Mouse (Mus musculus): ENCODE data around the gene Gdpd5.

The Gdpd5 gene

GRCm38 (mm10) chr7:99407598-99407997 is 26.4 kb downstream of the Gdpd5 start:
- no peak for DNase-seq

GRCm38 (mm10) chr7:99409441-99410222 is 28.4 kb downstream of the Gdpd5 start:
- no peak for DNase-seq

GRCm38 (mm10) chr7:99410315-99410714 is 29.1 kb downstream of the Gdpd5 start:
- no peak for DNase-seq

- DNase-seq, result no peak
Measured at GRCm38 (mm10) chr7:99411047-99411779, 30.0 kb downstream of the Gdpd5 start.

- DNase-seq, result no peak
Measured at GRCm38 (mm10) chr7:99415045-99415444, 33.8 kb downstream of the Gdpd5 start.

- DNase-seq, result no peak
Measured at GRCm38 (mm10) chr7:99419311-99419710, 38.1 kb downstream of the Gdpd5 start.

GRCm38 (mm10) chr7:99421006-99421405 is 39.8 kb downstream of the Gdpd5 start:
- no peak for DNase-seq

GRCm38 (mm10) chr7:99424538-99425155 is 43.4 kb downstream of the Gdpd5 start:
- no peak for DNase-seq

GRCm38 (mm10) chr7:99425706-99426105 is 44.5 kb downstream of the Gdpd5 start:
- DNase-seq, result no peak

GRCm38 (mm10) chr7:99427031-99427430 is 45.8 kb downstream of the Gdpd5 start:
- DNase-seq, result no peak

- no peak for DNase-seq
Measured at GRCm38 (mm10) chr7:99427987-99428386, 46.8 kb downstream of the Gdpd5 start.

GRCm38 (mm10) chr7:99428836-99429235 is 47.6 kb downstream of the Gdpd5 start:
- no peak for DNase-seq

GRCm38 (mm10) chr7:99429786-99430185 is 48.6 kb downstream of the Gdpd5 start:
- no peak for DNase-seq

GRCm38 (mm10) chr7:99430246-99430645 is 49.0 kb downstream of the Gdpd5 start:
- no peak for DNase-seq

- DNase-seq, result no peak
Measured at GRCm38 (mm10) chr7:99432248-99432647, 51.0 kb downstream of the Gdpd5 start.

GRCm38 (mm10) chr7:99432863-99433262 is 51.6 kb downstream of the Gdpd5 start:
- DNase-seq, result no peak

- no peak for DNase-seq
Measured at GRCm38 (mm10) chr7:99434672-99435250, 53.5 kb downstream of the Gdpd5 start.

- no peak for DNase-seq
Measured at GRCm38 (mm10) chr7:99436530-99436929, 55.3 kb downstream of the Gdpd5 start.

- DNase-seq, result no peak
Measured at GRCm38 (mm10) chr7:99438881-99439280, 57.7 kb downstream of the Gdpd5 start.

GRCm38 (mm10) chr7:99441534-99442072 is 60.4 kb downstream of the Gdpd5 start:
- no peak for DNase-seq

- no peak for DNase-seq
Measured at GRCm38 (mm10) chr7:99443164-99443563, 62.0 kb downstream of the Gdpd5 start.

- no peak for DNase-seq
Measured at GRCm38 (mm10) chr7:99444012-99444411, 62.8 kb downstream of the Gdpd5 start.

- no peak for DNase-seq
Measured at GRCm38 (mm10) chr7:99445833-99446232, 64.6 kb downstream of the Gdpd5 start.

Data from cerebellum, adult 8-10 months (tissue).